Mouse (Mus musculus) R1 (cell line): ENCODE measurements around the gene Oas1a.
A peak's percentile ranks its signal among the peaks of the same experiment; 100 is the strongest.
"Not testable (repeated sequence)": the region's sequence is repeated elsewhere in the genome, so short reads cannot be mapped to it uniquely, and the experiment has no call there.

Experiments
- DNase-seq: peaks from one replicate; pipeline ENCODE4 v3.0.0-alpha.2; 2018; ENCODE audit warnings: low read depth, low spot score

Gene Oas1a

DNA sequence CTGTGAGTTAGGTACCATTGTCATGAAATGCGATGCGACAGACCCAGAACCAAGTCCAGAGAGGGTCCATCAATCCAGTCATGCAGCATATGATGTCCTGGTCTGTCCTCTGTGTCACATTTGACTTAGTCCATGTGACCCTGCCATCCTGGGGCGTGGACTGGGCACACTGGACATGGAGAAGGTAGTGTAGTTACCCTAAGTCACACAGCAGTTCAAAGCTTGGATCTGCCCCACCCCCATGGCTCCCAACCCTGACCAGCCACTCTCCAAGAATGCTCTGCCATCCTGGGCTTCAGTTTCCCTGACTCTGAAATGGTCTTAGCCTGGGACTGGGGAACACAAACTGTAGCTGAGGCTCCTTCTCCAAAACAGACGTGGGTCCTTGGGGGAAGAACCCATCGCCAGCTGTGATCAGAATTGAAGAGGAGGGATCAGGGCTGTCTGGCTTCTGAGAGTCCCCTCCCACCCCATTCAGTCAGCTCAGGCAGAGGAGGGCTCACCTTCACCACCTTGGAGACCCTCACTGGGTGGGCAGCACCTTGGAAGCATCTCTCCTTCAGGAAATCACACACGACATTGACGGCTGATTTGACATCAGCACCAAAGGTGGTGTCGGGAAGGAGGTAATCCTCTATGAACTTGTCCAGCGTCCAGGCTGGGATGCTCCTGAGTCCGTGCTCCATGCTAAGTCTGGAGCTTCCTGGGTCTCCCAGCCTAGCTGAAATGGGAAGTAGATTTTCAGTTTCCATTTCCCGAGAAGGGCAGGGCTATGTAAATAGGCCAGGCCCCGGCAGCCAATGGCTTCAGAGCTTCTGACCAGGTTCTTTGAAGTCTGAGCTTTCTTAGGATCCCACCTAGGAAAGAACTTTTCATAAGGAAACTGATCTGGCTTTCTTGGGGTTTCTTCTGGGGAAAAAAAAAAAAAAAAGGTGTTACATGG, at the start of gene Oas1a:
TSS of gene Oas1a (minus strand) at position 731 of the 943 bp plus-strand sequence.
- DNase-seq, result peak; percentile 77

DNA sequence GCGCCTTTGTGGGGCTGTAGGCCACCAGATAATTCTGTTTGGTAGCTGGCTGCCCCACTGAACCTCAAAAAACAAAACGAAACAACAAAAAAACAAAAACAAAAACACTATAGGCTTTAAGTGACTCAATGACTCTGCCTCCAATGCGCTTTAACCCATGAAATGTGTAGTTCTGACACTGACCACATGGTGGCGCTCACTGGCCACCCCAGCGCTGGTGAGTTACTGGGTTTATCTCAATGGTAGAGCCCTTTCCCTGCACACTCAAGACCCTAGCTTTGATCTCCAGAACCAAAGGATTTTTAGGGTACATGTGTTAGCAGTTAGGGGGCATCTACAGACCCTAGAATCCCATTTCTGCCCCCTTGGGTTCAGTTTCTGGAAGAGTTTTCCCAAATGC, 46.7 kb upstream of the Oas1a start:
- peak; percentile 56 for DNase-seq

DNA sequence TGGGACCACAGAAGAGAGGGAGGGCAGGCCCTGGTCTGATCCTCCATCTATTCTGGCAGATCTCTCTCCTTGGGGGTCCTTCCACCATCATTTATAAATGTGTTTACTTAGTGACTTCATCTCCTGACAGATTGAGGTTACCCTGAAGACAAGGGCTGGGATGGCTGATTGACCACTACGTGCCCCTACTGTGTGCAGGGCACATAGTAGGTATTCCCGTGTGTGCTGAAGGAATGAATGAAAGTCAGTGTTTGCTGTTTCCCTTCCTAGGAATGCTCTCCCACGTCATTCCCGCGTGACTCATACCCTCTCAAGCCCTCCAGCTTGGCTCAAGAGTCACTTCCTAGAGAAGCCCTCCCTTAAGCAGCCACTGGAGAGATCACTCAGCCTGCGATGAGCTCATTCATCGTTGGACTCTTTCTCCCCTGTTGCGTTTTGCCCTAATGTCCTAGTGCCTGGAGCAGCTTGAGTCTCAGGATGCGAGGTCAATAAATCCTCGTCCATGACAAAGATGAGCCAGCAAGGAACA, 45.0 kb upstream of the Oas1a start:
- DNase-seq, result no peak

DNA sequence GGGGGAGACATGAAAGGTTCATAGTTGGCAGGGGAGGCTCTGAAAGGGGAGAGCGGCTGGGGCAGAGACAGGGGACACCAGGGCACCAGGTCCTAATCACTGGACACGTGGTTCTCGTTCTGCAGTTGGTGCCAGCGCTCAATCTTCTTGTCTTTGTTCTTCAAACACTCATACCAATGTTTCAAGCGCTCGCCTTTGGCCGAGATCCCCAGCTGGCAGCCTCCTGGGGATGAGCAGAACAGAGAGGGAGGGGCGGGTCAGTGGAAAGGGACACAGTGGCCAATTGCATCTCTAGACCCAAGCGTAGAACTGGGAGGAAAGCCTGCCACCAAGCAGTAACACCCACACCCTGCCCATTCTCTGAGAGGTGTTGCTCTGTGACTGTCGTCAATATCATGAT, 34.8 kb upstream of the Oas1a start:
- DNase-seq, result no peak

DNA sequence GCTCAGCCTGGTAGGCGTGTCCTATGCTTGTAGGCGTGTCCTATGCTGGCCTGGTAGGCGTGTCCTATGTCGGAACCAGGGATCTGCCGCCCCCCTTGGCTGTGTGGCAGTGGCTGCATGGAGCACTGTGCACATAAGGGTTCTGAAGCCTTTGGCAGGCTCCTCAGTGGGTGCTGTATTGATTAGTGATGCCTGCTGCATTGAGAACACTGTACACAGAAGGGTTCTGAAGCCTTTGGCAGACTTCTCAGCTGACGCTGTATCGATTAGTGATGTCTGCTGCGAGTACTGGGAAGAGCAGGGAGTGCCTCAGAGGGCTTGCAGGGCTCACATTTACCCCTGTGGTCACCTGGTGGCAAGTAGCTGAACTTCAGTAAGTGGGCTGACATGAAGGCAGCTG, 31.3 kb upstream of the Oas1a start:
- DNase-seq, result peak; percentile 98

DNA sequence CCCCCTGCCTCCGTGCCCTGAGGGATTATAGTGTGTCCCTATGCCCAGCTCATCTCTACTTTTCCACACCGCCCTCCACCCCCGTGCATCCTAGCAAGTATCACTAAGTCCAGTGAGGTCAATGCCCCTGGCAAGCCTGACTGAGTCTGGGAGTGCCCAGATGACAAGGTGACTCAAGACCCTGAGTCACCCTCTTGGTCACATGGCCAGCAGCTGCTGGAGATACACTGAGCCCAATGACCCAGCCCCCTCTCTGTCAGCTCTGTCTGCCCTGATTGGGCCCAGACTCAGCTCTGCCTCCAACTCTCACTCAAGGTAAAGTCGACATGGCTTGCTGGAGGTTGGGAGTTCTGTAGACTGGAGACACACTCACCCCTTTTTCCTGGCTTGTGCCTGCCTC, 30.5 kb upstream of the Oas1a start:
- DNase-seq, result no peak

DNA sequence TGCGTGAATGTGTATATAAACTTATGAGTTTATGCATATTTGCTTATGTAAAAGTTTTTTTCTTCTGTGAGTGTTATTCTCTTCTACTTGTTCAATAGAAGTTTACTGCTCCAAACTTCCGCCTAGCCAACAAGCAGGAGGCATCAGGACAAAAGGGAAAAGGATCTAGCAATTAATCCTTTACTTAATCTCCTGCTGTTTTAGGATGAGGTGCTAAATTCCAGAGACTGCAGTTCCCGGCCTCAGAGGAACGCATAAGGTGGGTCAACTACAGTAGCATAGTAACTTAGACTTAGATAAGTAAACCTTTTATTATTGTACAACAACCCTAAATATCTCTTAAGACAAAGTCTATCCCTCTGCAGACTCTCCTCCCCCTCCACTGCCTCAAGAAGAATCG, 26.6 kb upstream of the Oas1a start:
- peak; percentile 89 for DNase-seq

DNA sequence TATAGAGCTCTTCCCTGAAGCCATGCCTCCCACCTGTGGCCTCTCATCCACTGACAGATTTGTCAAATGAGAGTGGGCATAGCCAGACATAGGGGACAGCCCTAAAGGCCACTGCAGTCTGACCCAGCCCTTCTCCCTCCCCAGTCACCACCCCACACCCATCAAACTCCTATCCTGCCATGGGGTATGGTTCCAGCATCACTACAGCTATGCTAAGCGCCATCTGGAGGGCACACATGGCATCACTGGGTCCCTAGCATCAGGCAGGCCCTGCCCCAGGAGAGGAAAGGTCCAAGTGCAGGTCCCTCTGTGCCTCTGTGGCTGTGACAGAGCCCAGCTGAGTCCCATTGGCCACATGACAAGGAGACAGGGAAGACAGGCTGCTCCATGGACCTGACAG, 19.7 kb upstream of the Oas1a start:
- DNase-seq, result no peak

DNA sequence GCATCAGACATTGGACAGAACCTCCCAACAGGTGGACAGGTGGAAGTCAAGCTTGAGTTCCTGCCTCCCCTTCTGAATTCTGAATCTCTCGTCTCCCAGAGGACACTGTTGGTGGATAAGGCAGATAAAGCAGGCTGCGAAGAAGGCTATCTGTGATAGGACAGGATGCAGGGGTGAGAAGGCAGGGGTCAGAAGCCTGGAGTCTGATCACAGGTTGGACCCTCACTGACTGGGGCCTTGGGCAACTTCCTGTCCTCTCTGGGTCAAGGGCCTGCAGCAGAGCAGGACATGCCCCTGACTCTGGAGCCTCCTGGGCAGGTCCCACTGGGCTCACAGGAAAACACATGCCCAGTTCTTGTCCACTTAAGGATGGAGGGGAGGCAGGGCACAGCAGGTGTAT, 19.0 kb upstream of the Oas1a start:
- DNase-seq, result not testable (repeated sequence)

DNA sequence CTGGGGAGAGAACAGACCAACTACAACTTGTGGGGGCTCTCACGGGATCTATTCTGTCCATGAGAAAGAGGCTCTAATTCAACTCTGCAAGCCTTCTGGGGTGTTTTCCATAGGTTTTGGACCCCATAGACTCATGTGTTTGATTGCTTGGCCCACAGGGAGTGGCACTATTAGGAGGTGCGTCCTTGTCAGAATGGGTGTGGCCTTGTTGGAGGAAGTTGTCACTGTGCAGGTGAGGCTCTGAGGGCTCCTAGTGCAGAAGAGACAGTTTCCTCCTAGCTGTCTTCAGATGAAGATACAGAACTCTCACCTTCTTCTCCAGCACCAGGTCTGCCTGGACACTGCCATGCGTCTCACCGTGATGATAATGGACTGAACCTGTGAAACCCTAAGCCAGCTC, 17.2 kb upstream of the Oas1a start:
- DNase-seq, result not testable (repeated sequence)

DNA sequence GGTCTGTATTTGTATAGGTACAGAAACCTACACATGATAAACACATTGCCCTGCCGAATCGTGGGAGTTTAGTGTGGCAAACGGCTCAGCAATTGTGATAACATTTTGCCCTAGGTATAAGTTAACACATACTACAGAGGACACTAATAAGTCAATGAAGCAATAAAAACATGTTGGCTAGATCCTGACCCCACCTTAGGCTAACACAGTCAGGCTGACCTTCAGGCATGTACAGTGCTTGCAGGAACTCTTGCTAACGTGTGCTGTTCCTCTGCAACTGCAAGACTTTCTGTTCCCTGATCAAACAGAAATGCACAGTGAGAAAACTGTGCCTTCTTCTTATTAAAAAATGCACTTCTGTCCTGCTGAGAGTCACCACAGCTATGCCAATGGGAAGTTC, 16.6 kb upstream of the Oas1a start:
- DNase-seq, result no peak

DNA sequence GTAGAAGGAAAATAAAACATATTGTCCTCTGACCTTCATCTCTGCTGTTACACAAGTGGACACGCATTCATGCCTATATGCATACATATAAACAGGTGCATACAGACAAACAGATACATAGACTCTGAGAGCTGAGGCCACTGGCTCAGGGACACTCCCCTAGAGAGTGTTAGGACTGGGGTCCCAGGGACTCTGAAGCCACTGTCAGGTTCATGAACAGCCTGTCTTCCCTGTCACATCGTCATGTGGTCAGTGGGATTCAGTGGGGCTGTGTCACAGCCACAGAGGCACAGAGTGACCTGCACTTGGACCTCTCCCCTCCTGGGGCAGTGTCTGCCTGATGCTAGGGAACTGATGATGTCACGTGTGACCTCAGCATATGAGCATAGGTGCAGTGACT, 13.0 kb upstream of the Oas1a start:
- no peak for DNase-seq

DNA sequence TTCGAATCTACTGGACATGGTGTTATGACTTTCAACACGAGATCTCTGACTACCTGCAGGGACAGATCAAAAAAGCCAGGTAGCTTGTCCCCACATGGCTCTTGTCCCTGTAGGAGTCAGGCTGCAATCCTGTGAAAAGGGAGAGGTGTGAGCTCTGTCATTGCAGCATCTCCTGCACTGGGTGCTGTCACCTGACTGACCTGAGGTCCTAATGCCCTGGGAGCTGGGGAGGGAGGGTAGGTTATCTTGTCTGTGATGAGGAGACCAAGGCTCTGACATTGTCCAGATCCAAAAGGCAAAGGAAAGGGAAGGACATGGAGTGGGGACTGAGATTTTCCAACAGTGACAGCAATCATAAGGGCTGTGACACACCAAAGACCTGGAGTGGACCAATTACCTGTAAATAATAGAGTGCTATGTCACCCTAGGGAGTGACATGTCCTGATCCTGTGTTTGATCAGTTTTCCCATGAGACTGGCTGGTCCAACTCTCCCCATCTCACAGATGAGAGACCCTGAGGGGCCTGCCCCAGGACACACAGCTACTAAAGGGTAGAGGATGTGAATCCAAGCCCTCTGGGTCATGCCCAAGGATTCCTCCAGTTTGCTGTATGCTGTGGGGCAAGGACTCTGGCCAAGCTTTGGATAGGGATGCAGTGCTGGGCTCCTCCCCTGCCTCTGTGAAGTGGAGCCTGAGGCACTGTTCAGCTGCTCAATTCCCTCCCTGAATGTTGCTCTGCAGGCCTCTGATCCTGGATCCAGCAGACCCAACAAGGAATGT, 12.0 kb upstream of the Oas1a start:
- DNase-seq, result not testable (repeated sequence)

DNA sequence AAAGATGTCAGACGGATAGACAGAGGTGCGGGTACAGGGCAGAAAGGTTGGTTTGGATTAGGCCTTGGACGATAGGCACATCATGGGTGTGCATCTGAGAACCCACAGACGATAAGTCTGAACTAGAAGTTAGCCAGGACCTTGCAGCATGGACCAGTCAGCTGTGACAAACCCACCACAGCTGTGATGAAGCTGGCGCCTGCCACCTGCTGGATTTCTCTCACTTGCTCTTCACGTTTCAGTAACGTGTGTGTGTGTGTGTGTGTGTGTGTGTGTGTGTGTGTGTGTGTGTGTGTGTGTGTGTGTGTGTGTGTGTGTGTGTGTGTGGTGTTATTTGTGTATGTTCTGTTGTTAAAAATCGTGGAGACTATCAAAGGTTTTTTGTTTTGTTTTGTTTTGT, 6.9 kb upstream of the Oas1a start, which contains the start of gene Oas1d:
TSS of gene Oas1d (plus strand) at position 333 of the 400 bp plus-strand sequence.
- DNase-seq, result not testable (repeated sequence)

DNA sequence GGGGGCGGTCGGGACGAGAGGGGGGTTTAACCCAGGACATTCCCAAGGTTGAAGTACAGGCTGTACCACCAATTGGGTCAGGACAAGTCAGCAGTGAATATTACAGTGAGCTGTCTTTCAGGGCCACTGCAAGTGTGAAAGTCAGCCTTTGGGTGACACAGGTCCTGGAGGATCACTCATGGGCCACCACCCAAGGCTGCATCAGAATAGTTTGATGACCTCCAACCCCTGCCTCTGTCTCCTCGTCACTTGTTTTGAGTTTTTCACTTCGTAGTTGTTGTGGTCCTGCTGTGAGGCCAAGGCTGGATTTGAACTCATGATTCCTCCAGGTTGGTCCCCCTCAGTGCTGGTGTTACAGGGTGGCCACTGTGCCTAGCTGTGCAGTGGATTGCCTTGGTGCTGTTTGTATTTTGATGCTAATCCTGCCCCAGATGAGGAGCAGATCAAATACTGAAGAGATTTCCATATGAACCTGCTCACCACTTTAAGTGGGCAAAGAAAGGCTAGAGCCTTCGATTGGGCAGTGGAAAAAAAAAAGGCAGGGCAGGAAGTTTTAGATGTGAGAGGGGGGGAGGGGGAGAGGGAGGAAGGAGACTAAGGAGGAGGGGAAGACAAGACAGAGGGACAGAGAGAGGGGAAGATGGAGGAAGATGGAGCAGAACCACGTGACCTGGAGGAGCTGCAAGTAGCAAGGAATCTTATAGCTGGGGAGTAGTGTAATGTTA, 1.0 kb upstream of the Oas1a start:
- peak; percentile 72 for DNase-seq

DNA sequence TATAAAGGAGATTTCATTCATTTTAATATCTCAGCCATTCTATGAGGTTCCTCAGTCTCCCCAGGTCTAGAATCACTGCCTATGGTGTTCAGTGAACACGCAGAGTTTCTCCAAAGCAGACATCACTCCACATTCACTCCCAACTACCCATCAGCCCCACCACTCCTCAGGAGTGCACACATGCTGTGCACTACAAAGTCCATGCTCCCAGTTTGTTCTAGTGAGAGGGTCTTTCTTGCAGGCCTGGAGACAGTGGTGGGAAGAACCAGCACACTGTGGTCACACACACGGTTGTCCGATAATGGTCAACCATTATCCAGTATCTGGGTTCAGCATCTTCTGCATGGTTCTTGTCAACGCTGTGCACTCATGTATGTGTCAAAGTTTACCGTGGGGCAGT, 5.3 kb downstream of the Oas1a start:
- DNase-seq, result no peak

DNA sequence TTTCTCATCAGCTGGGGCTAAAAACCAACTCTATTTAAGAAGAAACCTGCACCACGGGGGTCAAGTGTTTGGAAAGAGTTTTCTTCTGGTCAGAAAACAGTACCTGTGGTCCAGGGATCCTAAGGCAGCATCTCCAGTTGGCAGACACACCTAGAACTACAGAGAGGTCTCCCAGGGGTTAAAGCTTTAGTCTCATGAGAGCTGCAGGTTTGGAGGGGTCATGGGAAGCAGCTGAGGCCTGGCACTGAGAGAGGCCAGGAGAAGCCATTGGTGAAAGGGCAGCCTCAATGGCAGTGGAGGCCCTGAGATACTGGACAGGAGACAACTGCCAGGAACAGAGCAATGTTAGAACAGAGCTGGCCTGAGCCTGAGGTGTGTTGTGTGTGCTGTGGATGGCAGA, 6.7 kb downstream of the Oas1a start:
- DNase-seq, result no peak

DNA sequence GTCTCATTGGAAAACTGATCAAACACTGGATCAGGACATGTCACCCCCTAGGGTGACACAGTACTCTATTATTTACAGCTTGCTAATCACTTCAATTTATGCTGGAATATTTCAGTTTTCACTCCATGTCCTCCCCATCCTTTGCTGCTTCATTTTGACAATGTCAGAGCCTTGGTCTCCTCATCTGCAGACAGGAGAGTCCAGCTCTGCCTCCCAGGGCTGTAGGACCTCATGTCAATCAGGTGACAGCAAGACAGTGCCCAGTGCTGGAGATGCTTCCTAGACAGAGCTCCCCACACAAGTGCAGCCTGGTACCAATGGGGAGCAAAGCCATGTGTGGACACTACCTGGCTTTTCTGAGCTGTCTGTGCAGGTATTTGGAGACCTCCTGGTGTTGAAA, 8.6 kb downstream of the Oas1a start:
- no peak for DNase-seq

DNA sequence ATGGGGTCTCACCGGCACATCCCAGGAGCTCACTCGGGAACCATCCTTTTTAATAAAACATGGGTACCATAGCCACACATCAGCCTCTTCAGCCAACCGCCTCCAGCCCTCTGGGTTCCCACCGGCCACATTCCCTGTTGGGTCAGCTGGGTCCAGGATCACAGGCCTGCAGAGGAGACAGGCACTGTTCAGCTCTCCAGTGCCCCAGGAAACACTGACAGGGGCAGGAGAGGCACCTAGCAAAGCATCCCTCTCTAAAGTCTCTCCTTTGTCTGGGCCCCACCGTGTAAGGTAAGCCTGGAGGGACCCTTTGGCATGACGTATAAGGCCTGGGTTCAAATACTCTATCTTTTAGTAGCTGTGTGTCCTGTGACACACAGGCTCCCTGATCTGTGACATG, 9.0 kb downstream of the Oas1a start:
- no peak for DNase-seq

DNA sequence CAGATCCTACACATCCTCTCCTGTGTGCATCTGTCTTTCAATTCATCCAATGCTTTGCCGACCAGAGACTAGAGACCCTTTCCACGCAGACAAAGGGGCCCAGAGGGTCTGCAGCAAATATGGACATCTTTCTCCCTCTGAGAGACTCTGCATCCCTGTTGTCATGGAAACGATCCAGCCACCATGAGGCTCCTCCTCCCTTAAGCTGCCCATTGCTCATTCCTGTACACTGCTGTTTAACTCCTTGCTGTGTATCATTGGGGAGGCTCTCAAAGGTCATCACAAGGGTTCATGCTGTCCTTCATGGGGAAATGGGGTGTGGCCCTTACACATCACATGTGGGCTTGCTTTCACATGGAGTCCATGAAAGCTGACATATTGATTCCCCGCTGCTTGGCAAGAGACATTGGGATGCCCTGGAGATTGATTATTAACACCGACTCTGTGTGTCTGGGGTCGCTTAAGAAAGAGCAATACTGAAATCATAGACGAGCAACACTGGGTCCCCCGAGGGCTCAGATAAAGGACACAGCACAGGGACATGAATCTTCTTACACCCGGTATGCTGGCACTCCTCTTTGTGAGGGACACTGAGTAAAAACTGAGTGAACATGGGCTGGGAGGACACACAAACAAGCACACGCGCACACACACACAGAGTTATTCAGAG, 12.0 kb downstream of the Oas1a start:
- DNase-seq, result peak; percentile 93

DNA sequence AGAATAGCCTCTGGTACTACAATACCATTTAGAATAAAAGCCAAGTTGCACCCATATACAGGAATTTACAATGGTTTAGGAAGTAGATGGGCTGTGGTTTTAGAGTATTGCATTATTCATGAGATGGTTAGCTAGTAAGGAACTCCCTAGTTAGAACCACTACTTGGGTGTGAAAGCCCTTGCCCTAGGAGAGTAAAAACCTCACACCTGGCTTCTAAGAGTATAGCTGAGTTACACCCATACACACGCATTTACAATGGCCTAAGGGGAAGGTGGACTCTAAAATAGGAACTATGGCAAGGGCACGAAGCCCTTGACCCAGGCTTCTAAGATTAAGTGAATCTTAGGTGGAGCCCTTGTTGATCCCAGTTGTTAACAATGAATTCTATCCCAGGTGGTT, 12.6 kb downstream of the Oas1a start:
- peak; percentile 91 for DNase-seq
